Mouse (Mus musculus) left cerebral cortex, adult 8-10 months (tissue): ENCODE measurements around the gene Klhl9. TPM values are rescaled to one million over a fixed set of nuclear protein-coding genes. Genes with fewer than 3 reads are reported as not detected.
"Not testable (repeated sequence)": the region's sequence is repeated elsewhere in the genome, so short reads cannot be mapped to it uniquely, and the experiment has no call there.

Experiments used
- DNase-seq, 2 experiments: peaks; one replicate each; pipeline ENCODE4 v3.0.0; 2022; ENCODE audit warnings: low spot score in 2 of 2
- total RNA-seq, 4 experiments: library from RNA; stranded (reverse); gene quantifications; 2 replicates each; pipeline ENCODE4 v1.2.4; 2022

Klhl9 gene
- 100 to 1,000 TPM in 1 of 4 experiments, 10 to 100 TPM in 3; 91.7 to 103 (median 95.7) TPM for total RNA-seq

DNA sequence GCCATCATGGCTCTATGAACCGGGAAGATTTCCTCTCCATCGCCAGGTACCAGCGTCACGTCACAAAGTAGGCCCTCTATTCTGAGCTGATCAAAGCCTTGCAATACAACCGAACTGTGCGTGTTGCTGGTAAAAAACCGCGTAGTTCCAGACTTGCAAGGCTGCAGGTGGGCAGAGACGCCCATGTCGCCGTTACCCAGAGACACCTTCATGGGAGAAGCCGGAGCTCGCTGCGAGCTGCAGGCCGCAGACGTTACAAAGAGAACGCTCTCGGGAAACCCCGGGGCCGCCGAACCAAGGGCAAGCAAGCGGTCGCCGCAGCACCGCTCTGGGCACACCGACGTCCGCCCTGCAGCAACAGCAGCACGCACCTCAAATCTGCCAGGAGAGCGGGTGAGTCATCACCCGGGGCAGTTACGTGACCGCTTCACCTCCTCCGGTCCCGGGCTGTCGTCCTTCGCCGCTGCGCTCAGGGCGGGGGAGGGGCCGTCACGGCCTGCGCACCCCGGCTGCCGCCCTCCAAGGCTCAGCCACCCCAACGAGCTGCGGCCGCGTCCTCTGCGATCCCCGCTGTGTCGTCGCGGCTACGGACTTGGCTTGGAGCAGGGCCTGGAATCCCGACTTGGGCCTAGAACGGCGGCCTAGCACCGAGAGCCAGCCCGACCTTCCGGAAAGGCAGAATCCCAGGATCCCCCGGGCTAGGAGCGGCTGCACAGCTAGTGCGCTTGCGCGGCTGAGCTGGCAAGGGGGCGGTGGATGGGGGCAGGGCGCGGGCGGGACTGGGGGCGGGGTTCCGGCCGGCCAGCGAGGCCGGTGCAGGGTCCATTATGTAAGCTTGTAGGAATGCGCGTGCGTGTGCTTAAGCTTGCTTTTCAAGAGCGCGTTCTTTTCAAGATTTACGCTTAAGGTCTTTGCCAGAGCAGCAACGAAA, at the start of gene Klhl9, which contains the start of gene Gm26566:
Klhl9 (minus strand) TSS at position 675 of the 931 bp plus-strand sequence.
Gm26566 (plus strand) TSS at position 15 of the 931 bp plus-strand sequence.
- DNase-seq: peak; percentile 67 to 78

DNA sequence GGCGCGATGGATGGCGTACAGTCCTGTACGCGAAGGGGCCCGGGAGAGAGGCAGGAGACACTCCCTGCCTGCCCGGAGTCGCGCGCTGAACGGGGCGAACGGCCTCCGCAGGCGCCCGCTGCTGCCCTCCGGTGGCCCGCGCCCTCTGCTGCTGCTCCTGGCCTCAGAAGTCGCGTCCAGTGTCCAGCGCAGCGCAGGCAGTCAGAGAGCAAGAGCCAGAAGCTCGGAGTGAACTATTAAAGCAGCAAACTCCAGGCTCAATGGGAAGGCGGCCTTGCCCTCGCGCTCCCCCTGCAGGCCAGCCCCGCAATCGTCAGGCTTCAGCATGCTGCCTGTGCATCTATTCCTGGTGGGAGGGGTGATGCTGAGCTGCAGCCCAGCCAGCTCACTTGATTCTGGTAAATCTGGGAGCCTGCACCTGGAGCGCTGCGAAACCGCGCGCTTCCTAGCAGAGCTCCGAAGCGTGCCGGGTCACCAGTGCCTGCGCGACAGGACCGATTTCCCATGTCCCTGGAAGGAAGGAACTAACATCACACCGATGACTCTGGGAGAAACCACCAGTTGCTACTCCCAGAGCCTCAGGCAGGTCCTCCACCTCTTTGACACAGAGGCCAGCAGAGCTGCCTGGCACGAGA, 41.2 kb upstream of the Klhl9 start:
- not testable (repeated sequence) for DNase-seq

DNA sequence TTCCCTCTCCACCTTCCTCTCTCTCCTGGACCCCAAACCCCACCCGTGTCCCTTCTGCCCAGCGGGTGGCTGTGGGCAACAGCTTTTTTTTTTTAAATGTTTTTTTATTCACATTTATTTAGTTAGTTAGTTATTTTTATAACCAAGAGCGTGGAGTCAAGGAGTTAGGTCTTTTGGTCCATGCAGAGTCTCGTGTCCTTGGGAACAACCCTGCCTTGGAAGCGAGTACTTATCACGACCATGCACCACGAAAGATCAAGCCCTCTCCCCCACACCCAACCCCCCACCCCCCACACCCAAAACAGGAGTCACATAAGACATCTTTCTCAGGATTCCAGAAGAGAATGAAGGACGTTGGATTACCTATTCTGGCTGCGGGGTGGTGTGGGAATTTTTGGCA, 40.1 kb upstream of the Klhl9 start:
- DNase-seq: peak in 1 of 2 experiments; percentile 25

DNA sequence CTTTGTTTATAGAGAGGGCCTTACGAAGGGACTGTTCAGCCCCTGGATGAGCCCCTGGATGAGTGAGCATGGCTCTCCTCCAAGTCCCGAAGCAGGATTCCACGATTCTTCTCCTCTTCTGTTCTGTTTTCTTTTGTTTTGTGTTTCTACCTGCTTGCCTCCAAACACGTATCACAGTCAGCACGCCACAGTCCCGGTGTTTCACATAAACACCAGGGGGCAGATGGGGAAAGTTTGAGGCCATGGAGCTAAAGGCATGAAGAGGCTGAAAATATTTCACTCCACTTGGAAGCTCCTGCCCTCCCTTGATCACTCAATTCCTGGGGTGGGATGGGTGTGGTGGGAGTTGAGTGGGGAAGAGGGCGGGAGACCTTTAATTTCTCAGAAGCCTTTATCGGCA, 39.5 kb upstream of the Klhl9 start:
- peak; percentile 70 to 80 for DNase-seq

DNA sequence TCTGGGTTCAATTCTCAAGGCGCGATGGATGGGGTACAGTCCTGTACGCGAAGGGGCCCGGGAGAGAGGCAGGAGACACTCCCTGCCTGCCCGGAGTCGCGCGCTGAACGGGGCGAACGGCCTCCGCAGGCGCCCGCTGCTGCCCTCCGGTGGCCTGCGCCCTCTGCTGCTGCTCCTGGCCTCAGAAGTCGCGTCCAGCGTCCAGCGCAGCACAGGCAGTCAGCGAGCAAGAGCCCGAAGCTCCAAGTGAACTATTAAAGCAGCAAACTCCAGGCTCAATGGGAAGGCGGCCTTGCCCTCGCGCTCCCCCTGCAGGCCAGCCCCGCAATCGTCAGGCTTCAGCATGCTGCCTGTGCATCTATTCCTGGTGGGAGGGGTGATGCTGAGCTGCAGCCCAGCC, 38.2 kb upstream of the Klhl9 start:
- DNase-seq: peak; percentile 22 to 34

DNA sequence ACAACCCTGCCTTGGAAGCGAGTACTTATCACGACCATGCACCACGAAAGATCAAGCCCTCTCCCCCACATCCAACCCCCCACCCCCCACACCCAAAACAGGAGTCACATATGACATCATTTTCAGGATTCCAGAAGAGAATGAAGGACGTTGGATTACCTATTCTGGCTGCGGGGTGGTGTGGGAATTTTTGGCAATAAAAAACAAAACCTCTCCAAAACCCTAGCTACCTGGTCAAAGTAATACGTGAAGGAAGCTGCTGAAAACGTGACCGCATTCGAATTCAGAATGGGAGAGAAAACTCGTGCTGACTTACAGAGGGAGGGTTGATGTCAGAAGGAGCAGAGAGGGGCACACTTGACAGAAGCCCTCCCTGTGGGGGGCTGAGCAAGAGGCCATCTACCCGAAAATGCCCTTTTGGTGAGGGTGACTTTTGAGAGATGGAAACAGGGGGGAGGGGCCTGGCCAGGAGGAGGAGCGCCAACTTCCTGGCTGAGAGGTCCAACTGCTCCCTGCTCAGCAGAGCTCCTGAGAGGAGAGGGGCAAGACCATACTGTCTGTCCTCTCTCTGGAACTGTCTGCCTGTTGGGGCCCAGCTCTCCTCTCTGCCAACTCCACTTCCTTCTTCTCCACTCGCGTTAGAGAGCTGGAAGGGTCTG, 37.5 kb upstream of the Klhl9 start, which contains the start of gene Gm13283:
Gm13283 (plus strand) TSS at position 510 of the 659 bp plus-strand sequence.
- DNase-seq: peak; percentile 18 to 55

DNA sequence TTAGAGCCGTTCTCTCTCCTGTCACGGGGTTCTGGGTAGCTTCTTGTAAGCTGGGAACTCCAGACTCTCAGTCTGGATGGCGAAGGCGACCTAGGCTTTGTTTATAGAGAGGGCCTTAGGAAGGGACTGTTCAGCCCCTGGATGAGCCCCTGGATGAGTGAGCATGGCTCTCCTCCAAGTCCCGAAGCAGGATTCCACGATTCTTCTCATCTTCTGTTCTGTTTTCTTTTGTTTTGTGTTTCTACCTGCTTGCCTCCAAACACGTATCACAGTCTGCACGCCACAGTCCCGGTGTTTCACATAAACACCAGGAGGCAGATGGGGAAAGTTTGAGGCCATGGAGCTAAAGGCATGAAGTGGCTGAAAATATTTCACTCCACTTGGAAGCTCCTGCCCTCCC, 36.5 kb upstream of the Klhl9 start:
- peak; percentile 13 to 26 for DNase-seq

DNA sequence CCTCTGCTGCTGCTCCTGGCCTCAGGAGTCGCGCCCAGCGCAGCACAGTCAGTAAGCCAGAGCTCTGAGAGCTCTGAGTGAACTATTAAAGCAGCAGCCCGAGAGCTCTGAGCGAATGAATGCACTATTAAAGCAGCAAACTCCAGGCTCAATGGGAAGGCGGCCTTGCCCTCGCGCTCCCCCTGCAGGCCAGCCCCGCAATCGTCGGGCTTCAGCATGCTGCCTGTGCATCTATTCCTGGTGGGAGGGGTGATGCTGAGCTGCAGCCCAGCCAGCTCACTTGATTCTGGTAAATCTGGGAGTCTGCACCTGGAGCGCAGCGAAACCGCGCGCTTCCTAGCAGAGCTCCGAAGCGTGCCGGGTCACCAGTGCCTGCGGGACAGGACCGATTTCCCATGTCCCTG, 35.4 kb upstream of the Klhl9 start:
- DNase-seq: peak; percentile 93 to 98

DNA sequence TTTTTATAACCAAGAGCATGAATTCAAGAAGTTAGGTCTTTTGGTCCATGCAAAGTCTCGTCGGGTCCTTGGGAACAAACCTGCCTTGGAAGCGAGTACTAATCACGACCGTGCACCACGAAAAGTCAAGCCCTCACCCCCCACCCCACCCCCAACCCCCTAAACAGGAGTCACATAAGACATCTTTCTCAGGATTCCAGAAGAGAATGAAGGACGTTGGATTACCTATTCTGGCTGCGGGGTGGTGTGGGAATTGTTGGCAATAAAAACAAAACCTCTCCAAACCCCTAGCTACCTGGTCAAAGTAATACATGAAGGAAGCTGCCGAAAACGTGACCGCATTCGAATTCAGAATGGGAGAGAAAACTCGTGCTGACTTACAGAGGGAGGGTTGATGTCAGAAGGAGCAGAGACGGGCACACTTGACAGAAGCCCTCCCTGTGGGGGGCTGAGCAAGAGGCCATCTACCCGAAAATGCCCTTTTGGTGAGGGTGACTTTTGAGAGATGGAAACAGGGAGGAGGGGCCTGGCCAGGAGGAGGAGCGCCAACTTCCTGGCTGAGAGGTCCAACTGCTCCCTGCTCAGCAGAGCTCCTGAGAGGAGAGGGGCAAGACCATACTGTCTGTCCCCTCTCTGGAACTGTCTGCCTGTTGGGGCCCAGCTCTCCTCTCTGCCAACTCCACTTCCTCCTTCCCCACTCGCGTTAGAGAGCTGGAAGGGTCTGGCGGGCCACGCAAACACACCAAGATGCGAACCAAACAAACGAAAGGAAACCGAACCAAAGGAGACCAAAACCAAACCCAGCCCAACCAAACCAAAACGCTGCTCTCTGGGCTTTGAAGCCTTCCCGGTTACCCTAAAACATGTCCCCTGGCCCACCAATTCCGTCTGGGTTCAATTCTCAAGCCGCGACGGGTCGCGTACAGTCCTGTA, 34.6 kb upstream of the Klhl9 start:
- DNase-seq: not testable (repeated sequence)

DNA sequence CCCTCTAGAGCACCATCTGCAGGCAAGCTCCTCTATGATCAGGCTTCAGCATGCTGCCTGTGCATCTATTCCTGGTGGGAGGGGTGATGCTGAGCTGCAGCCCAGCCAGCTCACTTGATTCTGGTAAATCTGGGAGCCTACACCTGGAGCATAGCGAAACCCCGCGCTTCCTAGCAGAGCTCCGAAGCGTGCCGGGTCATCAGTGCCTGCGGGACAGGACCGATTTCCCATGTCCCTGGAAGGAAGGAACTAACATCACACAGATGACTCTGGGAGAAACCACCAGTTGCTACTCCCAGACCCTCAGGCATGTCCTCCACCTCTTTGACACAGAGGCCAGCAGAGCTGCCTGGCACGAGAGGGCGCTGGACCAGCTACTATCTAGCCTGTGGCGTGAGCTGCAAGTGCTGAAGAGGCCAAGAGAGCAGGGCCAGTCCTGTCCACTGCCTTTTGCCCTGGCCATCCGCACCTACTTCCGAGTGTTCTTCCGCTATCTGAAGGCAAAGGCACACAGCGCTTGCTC, 32.6 kb upstream of the Klhl9 start, which contains the start of gene Gm13271:
Gm13271 (plus strand) TSS at position 51 of the 523 bp plus-strand sequence.
- DNase-seq: peak; percentile 76 to 80

DNA sequence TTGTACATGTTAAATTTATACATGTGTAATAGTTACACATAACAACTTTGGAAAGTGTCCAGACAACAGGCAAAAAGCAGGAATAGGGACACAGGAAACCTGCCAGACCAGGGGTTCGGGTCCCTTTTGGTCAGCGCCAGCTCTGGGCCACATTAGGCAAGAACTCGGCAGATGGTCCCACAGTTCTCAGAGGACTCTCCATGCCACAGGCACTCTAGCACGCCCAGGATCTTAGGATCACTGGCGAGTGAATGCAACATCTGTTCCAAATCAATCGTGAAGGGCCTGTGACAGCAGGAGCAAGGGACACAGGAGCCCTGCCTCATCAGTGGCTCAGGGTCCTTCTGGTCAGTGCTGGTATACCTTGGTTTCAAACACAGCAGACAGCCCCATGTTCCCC, 27.7 kb upstream of the Klhl9 start:
- no peak for DNase-seq

DNA sequence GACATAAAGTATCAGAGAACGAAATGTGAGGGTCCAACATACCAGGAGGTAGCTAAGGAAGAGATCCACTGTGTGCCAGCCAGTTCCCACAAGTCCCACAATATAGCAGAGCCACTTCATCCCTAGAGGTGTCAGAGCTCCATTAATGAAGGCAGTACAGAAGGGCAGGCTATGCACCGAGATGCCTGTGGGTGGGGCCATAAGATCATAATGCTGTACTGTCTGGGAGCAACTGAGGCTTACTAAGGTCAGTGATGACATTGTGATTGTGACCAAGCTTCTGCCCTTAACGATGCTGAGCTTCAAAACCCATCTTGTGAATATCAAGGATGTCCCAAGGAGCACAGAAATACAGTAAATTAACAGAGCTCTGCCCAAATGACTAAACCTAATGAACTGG, 21.9 kb upstream of the Klhl9 start:
- DNase-seq: no peak

DNA sequence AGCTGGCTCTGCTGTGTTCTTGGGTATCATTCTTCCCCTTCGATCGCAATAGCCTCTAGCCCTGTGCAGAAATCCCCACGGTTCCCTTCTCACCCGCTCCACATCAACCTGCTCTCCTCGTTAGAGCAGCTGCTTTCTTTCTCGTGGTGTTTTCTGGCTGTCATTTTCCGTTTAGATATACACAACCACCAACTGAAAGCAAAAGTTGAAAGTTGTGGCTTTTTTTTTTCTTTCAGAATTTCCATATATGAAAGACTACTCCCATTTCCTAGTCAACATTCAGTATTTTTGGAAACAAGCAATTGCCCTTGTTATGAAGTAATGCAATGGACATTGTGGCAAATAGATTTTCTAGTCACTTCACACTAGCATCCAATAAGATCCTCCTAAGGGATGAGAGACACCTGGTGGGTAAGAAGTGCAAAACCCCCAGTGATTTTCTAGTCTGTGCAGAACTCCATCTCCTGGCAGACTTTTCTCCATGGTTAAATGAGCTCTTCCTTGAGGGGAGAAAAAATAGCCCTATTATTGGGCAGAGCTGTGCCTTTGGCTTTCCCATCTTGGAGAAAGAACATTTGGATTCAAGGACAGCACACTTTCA, 20.6 kb upstream of the Klhl9 start:
- no peak for DNase-seq

DNA sequence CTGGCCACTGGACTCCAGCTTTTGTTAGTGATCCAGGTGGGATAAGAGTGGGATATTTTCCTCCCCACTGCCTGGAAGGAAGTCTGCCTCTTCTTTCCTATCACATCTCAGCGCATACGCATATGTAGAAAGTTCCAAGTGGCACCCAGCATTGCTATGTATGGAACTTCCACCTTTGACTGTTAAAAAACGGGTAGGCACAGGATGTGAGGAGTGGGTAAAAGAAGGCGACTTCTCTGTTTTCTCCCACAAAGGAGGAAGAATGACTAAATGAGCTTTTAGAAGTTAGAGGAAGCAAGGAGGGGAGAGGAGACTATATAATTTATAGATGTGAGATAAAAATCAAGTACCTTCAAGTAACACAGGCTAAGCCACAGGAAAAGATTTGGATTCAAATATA, 19.2 kb upstream of the Klhl9 start:
- DNase-seq: no peak

DNA sequence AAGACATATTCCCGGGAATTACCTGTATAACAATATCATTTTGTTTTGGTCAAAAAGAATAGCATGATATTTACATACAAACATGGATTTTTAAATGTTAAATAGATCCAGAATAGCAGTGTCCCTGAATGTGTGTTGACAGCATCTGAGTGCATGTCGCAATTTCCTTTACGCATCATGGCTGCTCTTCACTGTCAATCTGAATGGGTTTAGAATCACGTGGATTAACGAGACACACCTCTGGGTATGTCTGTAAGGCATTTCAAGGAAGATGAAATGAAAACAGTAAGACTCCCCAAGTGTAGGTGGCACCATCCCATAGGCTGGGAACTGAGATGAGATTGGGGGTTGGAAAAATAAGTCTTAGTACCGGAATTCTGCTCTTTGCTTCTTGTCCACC, 16.8 kb upstream of the Klhl9 start:
- no peak for DNase-seq

DNA sequence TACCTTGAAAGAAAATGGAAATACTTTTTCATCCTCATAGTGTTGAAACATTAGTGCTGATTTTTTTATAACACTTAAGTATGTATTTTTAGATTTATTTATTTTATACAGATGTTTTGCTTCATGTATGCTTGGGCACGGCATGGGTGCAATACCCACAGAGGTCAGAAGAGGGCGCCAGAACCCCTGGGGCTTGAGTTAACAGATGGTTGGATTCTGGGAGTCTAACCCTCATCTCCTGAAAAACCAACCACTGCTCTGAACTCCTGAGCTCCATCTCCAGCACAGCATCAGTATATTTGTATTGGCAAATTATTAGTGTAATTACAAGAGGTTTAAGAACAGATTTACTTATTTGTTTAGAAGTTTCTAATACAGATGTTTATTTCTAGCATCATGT, 16.2 kb upstream of the Klhl9 start:
- DNase-seq: peak in 1 of 2 experiments; percentile 58

DNA sequence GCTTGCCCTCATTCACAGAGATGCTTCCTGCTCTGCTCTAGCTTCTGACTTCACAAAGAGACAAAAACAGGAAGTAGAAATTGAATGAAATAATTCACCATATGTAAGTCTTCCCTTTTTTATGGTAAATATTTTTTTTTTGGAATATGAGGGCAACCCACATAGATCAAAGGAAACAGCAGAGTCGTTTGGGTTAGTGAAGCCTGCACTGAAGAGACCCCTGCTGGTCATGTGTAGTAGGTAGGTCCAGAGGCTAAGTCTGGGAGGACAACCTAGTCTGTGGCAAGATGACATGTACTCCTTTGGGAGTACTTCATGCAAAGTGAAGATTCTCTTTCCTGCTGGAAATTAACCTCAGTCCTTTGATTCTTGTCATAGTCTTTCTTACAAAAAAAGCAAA, 5.1 kb upstream of the Klhl9 start:
- DNase-seq: no peak

DNA sequence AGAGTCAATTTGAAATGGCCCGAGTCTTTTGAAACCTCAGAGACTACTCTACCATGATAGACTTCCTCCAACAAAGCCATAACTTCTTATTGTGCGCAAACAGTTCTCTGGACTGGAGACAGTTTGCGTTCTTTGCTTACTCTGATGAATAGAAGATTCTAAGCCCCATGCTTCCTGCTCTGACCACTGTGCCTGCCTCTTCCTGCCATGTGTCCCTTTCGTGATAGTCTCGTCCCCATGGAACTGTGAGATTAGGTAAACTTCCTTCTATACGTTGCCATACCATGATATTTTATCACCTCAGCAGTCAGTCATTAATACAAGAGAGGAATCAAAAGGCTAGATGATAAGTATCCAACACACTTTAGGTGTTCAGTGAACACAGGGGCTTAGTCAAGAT, 4.5 kb upstream of the Klhl9 start:
- DNase-seq: no peak

DNA sequence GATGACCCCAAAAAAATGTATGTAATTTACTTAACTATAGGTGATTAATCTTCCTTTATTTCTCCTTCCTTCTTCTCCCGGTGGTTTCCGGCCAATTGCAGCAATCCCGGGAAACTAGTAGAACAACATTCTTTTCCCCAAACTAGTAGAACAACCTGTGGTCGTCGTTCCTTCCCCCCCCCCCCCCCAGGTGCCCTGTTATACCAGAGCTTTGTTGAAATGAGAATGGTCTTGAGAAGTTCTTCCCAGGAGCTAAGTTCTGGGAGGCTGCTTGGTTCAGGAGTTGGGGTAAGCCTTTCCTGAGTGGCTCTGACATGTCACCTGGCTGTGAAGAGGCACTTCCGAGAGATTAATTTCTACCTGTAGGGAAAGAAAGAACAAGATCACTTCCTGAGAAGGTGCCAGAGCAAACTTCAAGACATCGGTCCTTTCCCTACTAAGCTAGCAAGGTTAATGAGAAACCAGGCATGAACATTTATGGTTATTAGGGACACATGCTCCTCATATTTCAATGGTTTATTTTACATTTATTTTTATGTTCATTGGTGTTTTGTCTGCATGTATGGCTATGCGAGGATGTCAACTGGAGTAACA, 1.3 kb upstream of the Klhl9 start:
- no peak for DNase-seq

DNA sequence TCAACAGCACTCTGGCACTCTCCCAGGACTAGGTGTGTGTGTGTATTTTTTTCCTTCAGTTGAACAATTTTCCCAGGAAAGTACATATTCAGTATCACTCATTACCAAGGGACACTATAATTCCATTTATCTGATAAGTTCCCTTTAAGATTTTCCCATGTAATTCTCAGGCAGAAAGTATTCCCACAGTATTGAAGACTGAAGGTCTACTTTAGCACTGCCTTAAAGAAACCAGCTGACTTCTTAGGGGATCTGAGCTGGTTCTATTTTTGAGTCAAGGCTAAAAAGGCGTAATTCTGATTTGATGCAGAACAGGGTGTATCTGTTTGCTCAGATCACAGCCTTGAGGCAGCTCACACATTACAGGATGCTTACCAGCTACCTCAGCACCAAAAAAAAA, 3.5 kb downstream of the Klhl9 start:
- DNase-seq: no peak
